9 mouse cellular contexts compared by ENCODE assay signal in genomic region chr19:21734112-21734511, GRCm38 (mm10). TPM values are rescaled to one million over a fixed set of nuclear protein-coding genes. Genes with fewer than 3 reads are reported as not detected.
A peak's percentile ranks its signal among the peaks of the same experiment; 100 is the strongest.
DNase-seq lines count a peak whose midpoint lies in the region; ATAC-seq and TF ChIP-seq lines count a peak whose summit lies in the region.
"Had no signal": no experiment of that assay in that cellular context is flagged by ENCODE, and none has a peak within 500 bp of the region (broad histone marks: within the 10 kb centered on the region; RNA-seq: fewer than 3 reads in every experiment).

No protein-coding gene starts in this region.

- no peaks in the 10 kb centered on the region for H3K4me1 ChIP-seq in stomach, postnatal 0 days (replicated peaks; ENCODE audit: control insufficient read depth, insufficient read depth)
- peaks cover 12% of the 10 kb centered on the region; the same call in 1 of the 2 replicates for H3K4me1 ChIP-seq in forebrain, embryonic 10.5 days

- H3K27me3 ChIP-seq in stomach, postnatal 0 days (ENCODE audit: control insufficient read depth, insufficient read depth, low read length) = no peaks in the 10 kb centered on the region
- H3K27me3 ChIP-seq in forebrain, embryonic 10.5 days (ENCODE audit: poor library complexity, severe bottlenecking) = no peaks in the 10 kb centered on the region
- H3K27me3 ChIP-seq: midbrain, embryonic 12.5 days had no signal

- peak; percentile 73 for TF ChIP-seq CTCF in stomach, postnatal 0 days (IDR thresholded peaks at IDR 0.05; ENCODE audit: low read depth)

- no peak overlapping the region for H3K4me2 ChIP-seq in stomach, postnatal 0 days (replicated peaks; ENCODE audit: low read depth)
- H3K4me2 ChIP-seq: midbrain, embryonic 12.5 days had no signal

- H3K27ac ChIP-seq in stomach, postnatal 0 days (replicated peaks) = no peak overlapping the region
- H3K27ac ChIP-seq in forebrain, embryonic 10.5 days = no peak overlapping the region
- H3K27ac ChIP-seq: midbrain, embryonic 12.5 days had no signal

- 34% methylated on average over 5 of the region's 5 CpGs for WGBS in stomach, postnatal 0 days
- WGBS in forebrain, embryonic 10.5 days = 44% methylated on average over 5 of the region's 5 CpGs

- no peaks in the 10 kb centered on the region for H3K9me3 ChIP-seq in stomach, postnatal 0 days (ENCODE audit: control insufficient read depth, low read length)
- no peaks in the 10 kb centered on the region for H3K9me3 ChIP-seq in forebrain, embryonic 10.5 days
- H3K9me3 ChIP-seq: midbrain, embryonic 12.5 days had no signal

- ATAC-seq in stomach, postnatal 0 days (ENCODE audit: low FRiP score, low TSS enrichment) = no peak

- H3K4me3 ChIP-seq in stomach, postnatal 0 days (ENCODE audit: low read depth, low read length) = no peak overlapping the region
- no peak overlapping the region for H3K4me3 ChIP-seq in forebrain, embryonic 10.5 days
- H3K4me3 ChIP-seq: midbrain, embryonic 12.5 days had no signal

- no peak overlapping the region for H3K9ac ChIP-seq in stomach, postnatal 0 days (ENCODE audit: low read length)
- H3K9ac ChIP-seq: midbrain, embryonic 12.5 days had no signal

- DNase-seq in adrenal gland, postnatal 25 days = peak; percentile 24
- DNase-seq in adrenal gland, adult 2 months = no peak
- peak; percentile 54 for DNase-seq in layer of hippocampus, adult 11-12 months (ENCODE audit: low spot score)
- DNase-seq in layer of hippocampus, postnatal 36 days = no peak
- peak; percentile 22 to 60 for DNase-seq in adrenal gland, postnatal 36 days
- DNase-seq in heart, postnatal 4 days = peak; percentile 59
- DNase-seq in stomach, postnatal 0 days (ENCODE audit: low spot score) = no peak
- DNase-seq in forebrain, embryonic 10.5 days (ENCODE audit: extremely low spot score, low spot score) = no peak

- TF ChIP-seq EP300 in stomach, postnatal 0 days (optimal IDR thresholded peaks at IDR 0.05) = no peak

- H3K36me3 ChIP-seq in stomach, postnatal 0 days (ENCODE audit: control insufficient read depth, insufficient read depth, low read length) = no peaks in the 10 kb centered on the region
- H3K36me3 ChIP-seq in forebrain, embryonic 10.5 days (replicated peaks) = no peaks in the 10 kb centered on the region
- H3K36me3 ChIP-seq: midbrain, embryonic 12.5 days had no signal

RNA-seq across cellular contexts. Expression of gene Cemip2, which starts 44.0 kb away (rescaled TPM):
- total RNA-seq in adrenal gland, postnatal 25 days (2021) = 23.8 and 25.8 TPM in 2 replicates
- 10 to 100 TPM; 16.4 to 21.6 TPM for total RNA-seq in adrenal gland, adult 2 months (2021)
- polyA plus RNA-seq in adrenal gland, adult 2 months (2012; rRNA removed) = 3.3 and 3.7 TPM in 2 replicates
- 10 to 100 TPM; 12.5 to 12.7 TPM for total RNA-seq in layer of hippocampus, postnatal 36 days (2021)
- 10 to 100 TPM; 22.8 to 23.7 TPM for total RNA-seq in adrenal gland, postnatal 36 days (2021)
- total RNA-seq in heart, postnatal 4 days (2021) = 10 to 100 TPM; 47.6 to 53.6 TPM
- polyA plus RNA-seq in stomach, postnatal 0 days (2015; fragmentation: Nextera tagmentation; extraction: Ambion mirVana) = 5.5 and 5.8 TPM in 2 replicates
- 56.4 and 58.7 TPM in 2 replicates for polyA plus RNA-seq in forebrain, embryonic 10.5 days (2016; fragmentation: Nextera tagmentation; extraction: Ambion mirVana)

Comparison
In these comparisons a context has a peak if more than half of its experiments do, and no peak if none do; other contexts are left out.
1. DNase-seq: peak in adrenal gland, postnatal 25 days (single experiment), layer of hippocampus, adult 11-12 months (single experiment), adrenal gland, postnatal 36 days (2 of 2) and heart, postnatal 4 days (single experiment); none in adrenal gland, adult 2 months (single experiment), layer of hippocampus, postnatal 36 days (0 of 2), stomach, postnatal 0 days (single experiment) and forebrain, embryonic 10.5 days (single experiment).